Mouse (Mus musculus): ENCODE data around the gene Ipcef1.

DNA sequence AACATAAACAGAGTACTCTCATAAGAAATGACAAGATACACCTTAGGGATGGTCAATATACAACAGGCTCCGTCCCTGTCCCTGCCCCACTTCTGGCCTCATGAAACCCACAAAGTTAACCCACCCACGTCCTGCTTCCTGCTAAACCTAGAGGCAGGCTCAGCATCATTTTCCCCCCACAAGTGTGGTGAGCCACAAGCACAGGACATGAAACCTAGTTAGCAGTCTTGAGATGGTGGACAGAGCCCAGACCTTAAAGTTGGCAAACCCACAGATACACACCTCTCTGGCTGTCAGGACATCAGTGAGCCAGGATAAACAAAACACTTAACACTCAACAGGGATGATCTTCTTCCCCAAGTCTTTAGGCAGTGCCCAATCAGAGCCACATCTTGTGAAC lies 95.9 kb downstream of the Ipcef1 start:
- TF ChIP-seq CTCF (IDR thresholded peaks at IDR 0.05) (no peak), EP300 (IDR thresholded peaks at IDR 0.05) (no peak)
